Mouse (Mus musculus) thymus, adult 18-20 months (tissue): Measurements from ENCODE around the gene Duox1.
"Not testable (repeated sequence)": the region's sequence is repeated elsewhere in the genome, so short reads cannot be mapped to it uniquely, and the experiment has no call there.

Source experiments
- DNase-seq, 2 experiments: peaks; one replicate each; pipeline ENCODE4 v3.0.0; 2022; ENCODE audit warnings: mixed read lengths in 2 of 2

Gene Duox1

GRCm38 (mm10) chr2:122312722-122313417 is 2.6 kb upstream of the Duox1 start:
- peak in 1 of 2 experiments; percentile 49 for DNase-seq

- no peak for DNase-seq
These were observed 1.9 kb upstream of the Duox1 start, which contains the start of gene Duoxa1 for GRCm38 (mm10) chr2:122313536-122313935. Gene Duoxa1 (minus strand): TSS chr2:122313730.

- no peak for DNase-seq
These were observed 1.9 kb downstream of the Duox1 start for GRCm38 (mm10) chr2:122317384-122317783.

- DNase-seq = no peak
These were observed 8.5 kb downstream of the Duox1 start for GRCm38 (mm10) chr2:122323960-122324359.

GRCm38 (mm10) chr2:122324586-122324985 is 9.1 kb downstream of the Duox1 start:
- DNase-seq = no peak

GRCm38 (mm10) chr2:122325361-122325760 is 9.9 kb downstream of the Duox1 start:
- no peak for DNase-seq

- DNase-seq = no peak
These were observed 12.5 kb downstream of the Duox1 start for GRCm38 (mm10) chr2:122327986-122328385.

GRCm38 (mm10) chr2:122330317-122330716 is 14.8 kb downstream of the Duox1 start:
- not testable (repeated sequence) for DNase-seq

- no peak for DNase-seq
These were observed 16.8 kb downstream of the Duox1 start for GRCm38 (mm10) chr2:122332222-122332621.

GRCm38 (mm10) chr2:122334170-122334569 is 18.7 kb downstream of the Duox1 start:
- no peak for DNase-seq

GRCm38 (mm10) chr2:122337291-122337690 is 21.8 kb downstream of the Duox1 start:
- no peak for DNase-seq

GRCm38 (mm10) chr2:122345106-122345893 is 29.8 kb downstream of the Duox1 start:
- no peak for DNase-seq

- not testable (repeated sequence) for DNase-seq
These were observed 30.7 kb downstream of the Duox1 start for GRCm38 (mm10) chr2:122346164-122346563.

GRCm38 (mm10) chr2:122347257-122347656 is 31.8 kb downstream of the Duox1 start:
- DNase-seq = no peak

- peak; percentile 68 to 75 for DNase-seq
These were observed 33.2 kb downstream of the Duox1 start for GRCm38 (mm10) chr2:122348531-122349131.

- DNase-seq = no peak
These were observed 33.8 kb downstream of the Duox1 start for GRCm38 (mm10) chr2:122349136-122349785.

GRCm38 (mm10) chr2:122351156-122351930 is 35.9 kb downstream of the Duox1 start:
- DNase-seq = no peak

GRCm38 (mm10) chr2:122351931-122352329 is 36.5 kb downstream of the Duox1 start:
- DNase-seq = no peak

GRCm38 (mm10) chr2:122352992-122353391 is 37.5 kb downstream of the Duox1 start:
- DNase-seq = no peak

GRCm38 (mm10) chr2:122353765-122354164 is 38.3 kb downstream of the Duox1 start:
- DNase-seq = no peak

GRCm38 (mm10) chr2:122354191-122354929 is 38.9 kb downstream of the Duox1 start:
- DNase-seq = no peak

GRCm38 (mm10) chr2:122355389-122355788 is 39.9 kb downstream of the Duox1 start:
- DNase-seq = no peak
